Mouse (Mus musculus) cortical plate, adult 2 months (tissue): ENCODE measurements around the gene Tnrc6b.

Experiments used
- CTCF ChIP-seq: fragments of 200-500 bp; IDR thresholded peaks from 2 replicates; pipeline ENCODE4 v1.5.1; 2011; ENCODE audit warnings: mild to moderate bottlenecking, control low read depth, low read length; ENCODE audit not compliant: insufficient read depth; ENCODE audit errors: extremely low read depth
- POLR2A ChIP-seq: fragments of 200-500 bp; IDR thresholded peaks from 2 replicates; pipeline ENCODE4 v1.6.1; 2011; ENCODE audit warnings: mild to moderate bottlenecking, low read length, control low read depth; ENCODE audit not compliant: insufficient read depth; ENCODE audit errors: extremely low read depth

DNA sequence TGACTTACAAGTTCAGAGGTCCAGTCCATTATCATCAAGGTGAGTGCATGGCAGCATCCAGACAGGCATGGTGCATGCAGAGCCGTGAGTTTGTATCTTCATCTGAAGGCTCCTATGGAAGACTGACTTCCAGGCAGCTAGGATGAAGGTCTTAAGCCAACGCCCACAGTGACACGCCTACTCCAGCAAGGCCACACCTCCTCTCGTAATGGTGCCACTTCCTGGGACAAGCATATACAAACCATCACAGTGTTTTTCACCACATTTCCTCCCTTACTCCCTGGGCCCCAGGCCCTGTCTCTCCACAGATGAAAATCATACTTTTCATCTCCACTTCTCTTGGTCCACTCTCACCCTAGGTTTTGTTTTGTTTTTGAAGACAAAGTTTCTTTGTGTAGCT, 210.7 kb downstream of the Tnrc6b start:
- TF ChIP-seq CTCF (no peak), POLR2A (no peak)
